Mouse (Mus musculus) heart, postnatal 0 days (tissue): ENCODE measurements at regions not wholly inside any gene's neighbourhood (a gene's known extent, or its start where the extent isn't known, plus 50 kb on each side); places are given as distances from the start of the nearest gene placed in this dataset.

Experiments
- ATAC-seq: fragments of 200-750 bp; cut with Nextera tagmentation; 2 replicates; pipeline ENCODE4 v1.8.0; 2017; ENCODE audit warnings: low read depth, moderate number of reproducible peaks, moderate library complexity; ENCODE audit not compliant: insufficient read depth
- DNase-seq: peaks from one replicate; pipeline ENCODE4 v3.0.0-alpha.2; 2016; ENCODE audit warnings: low spot score
- H3K27ac ChIP-seq: fragments of 300-500 bp; sonication (generic); 2 replicates; pipeline ENCODE4 v1.5.1; 2014; ENCODE audit warnings: low read depth, mild to moderate bottlenecking
- H3K27me3 ChIP-seq: fragments of 300-500 bp; sonication (generic); 2 replicates; pipeline ENCODE4 v1.6.1; 2014; ENCODE audit warnings: low read length, mixed read lengths; ENCODE audit not compliant: control insufficient read depth, insufficient read depth
- H3K36me3 ChIP-seq: fragments of 300-500 bp; sonication (generic); replicated peaks from 2 replicates; pipeline ENCODE4 v1.6.1; 2014; ENCODE audit warnings: low read length, mixed read lengths; ENCODE audit not compliant: control insufficient read depth, insufficient read depth
- H3K4me1 ChIP-seq: fragments of 300-500 bp; sonication (generic); 2 replicates; pipeline ENCODE4 v1.6.1; 2014; ENCODE audit warnings: antibody characterized with exemption; ENCODE audit not compliant: control insufficient read depth, insufficient read depth
- H3K4me2 ChIP-seq: fragments of 300-500 bp; sonication (generic); 2 replicates; pipeline ENCODE4 v1.6.1; 2014; ENCODE audit warnings: low read depth, mild to moderate bottlenecking, low read length, moderate library complexity
- H3K4me3 ChIP-seq: fragments of 300-500 bp; sonication (generic); 2 replicates; pipeline ENCODE4 v1.5.1; 2014; ENCODE audit warnings: low read depth, low read length
- H3K9ac ChIP-seq: fragments of 300-500 bp; sonication (generic); replicated peaks from 2 replicates; pipeline ENCODE4 v1.6.1; 2014; ENCODE audit warnings: low read depth, low read length, mixed read lengths
- H3K9me3 ChIP-seq: fragments of 300-500 bp; sonication (generic); replicated peaks from 2 replicates; pipeline ENCODE4 v1.6.1; 2016; ENCODE audit warnings: low read length; ENCODE audit not compliant: control insufficient read depth
- CTCF ChIP-seq: IDR thresholded peaks from 2 replicates; pipeline ENCODE4 v1.5.1; 2016; ENCODE audit warnings: antibody characterized with exemption, control low read depth, low read depth
- EP300 ChIP-seq: IDR thresholded peaks from 2 replicates; pipeline ENCODE4 v1.6.1; 2016; ENCODE audit warnings: antibody characterized with exemption, low read depth
- WGBS: fragments of 180-500 bp; shearing (Covaris S2); extraction: QIAGEN DNeasy Blood & Tissue Kit; methylation state at CpG from one replicate; pipeline ENCODE4 v1.1.7; 2014; 5-methylcytosine and 5-hydroxymethylcytosine counted together

- peak; percentile 33 for ATAC-seq
- peak; percentile 55 for DNase-seq
- H3K27ac ChIP-seq = peak overlapping the region; percentile 53; the same call in 1 of the 2 replicates
- no peaks in the 10 kb centered on the region for H3K36me3 ChIP-seq
- no peak overlapping the region for H3K4me3 ChIP-seq
- H3K4me2 ChIP-seq = no peak overlapping the region
- H3K4me1 ChIP-seq = no peaks in the 10 kb centered on the region
- 39% methylated on average over 12 of the region's 12 CpGs for WGBS
- H3K9ac ChIP-seq = no peak overlapping the region
- TF ChIP-seq CTCF (no peak), EP300 (peak; percentile 75)
- no peaks in the 10 kb centered on the region for H3K27me3 ChIP-seq
- no peaks in the 10 kb centered on the region for H3K9me3 ChIP-seq
Measured at GRCm38 (mm10) chr6:93273917-93274513, 330.7 kb upstream of the Adamts9 start.

DNA sequence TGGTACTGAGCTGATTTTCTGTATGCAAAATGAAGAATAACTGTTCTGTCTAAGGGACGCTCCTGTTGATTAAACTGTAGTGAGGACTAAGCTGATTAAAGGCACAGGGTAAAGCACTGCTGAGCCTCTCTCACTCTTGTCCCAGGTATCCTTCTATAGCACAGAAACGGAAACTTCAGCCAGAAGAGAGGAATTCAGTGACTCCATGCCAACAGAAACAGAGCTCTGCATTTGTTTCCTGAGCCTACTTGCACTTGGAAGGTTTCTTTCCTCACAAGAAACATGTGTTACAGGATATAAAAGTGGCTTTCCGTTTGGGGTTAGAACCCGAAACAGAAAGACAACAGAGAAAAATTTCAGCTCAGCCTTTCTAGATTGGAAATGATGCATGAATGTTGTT lies 328.9 kb upstream of the Adamts9 start:
- DNase-seq (peak; percentile 46), ATAC-seq (no peak)
- H3K27ac ChIP-seq = no peak overlapping the region

GRCm38 (mm10) chr6:93266826-93267225 lies 323.5 kb upstream of the Adamts9 start:
- Histone ChIP-seq H3K9ac (no peak overlapping the region), H3K27ac (no peak overlapping the region), H3K9me3 (no peaks in the 10 kb centered on the region), H3K4me1 (no peaks in the 10 kb centered on the region), H3K4me2 (no peak overlapping the region), H3K27me3 (no peaks in the 10 kb centered on the region), H3K36me3 (no peaks in the 10 kb centered on the region), H3K4me3 (no peak overlapping the region)
- no peak for DNase-seq
- 76% methylated on average over 5 of the region's 5 CpGs for whole genome bisulfite sequencing
- ATAC-seq = no peak
- TF ChIP-seq EP300 (no peak), CTCF (no peak)

More for the DNA sequence above, 328.9 kb upstream of the Adamts9 start:
- Histone ChIP-seq H3K4me2 (no peak overlapping the region), H3K27me3 (no peaks in the 10 kb centered on the region), H3K36me3 (no peaks in the 10 kb centered on the region), H3K4me3 (no peak overlapping the region), H3K4me1 (no peaks in the 10 kb centered on the region), H3K9me3 (no peaks in the 10 kb centered on the region), H3K9ac (no peak overlapping the region)
- TF ChIP-seq CTCF (no peak), EP300 (no peak)
- WGBS = 29% methylated on average over 4 of the region's 4 CpGs

- no peaks in the 10 kb centered on the region for H3K9me3 ChIP-seq
- no peak overlapping the region for H3K27ac ChIP-seq
- WGBS = 86% methylated on average over 2 of the region's 2 CpGs
- no peak for TF ChIP-seq EP300
- TF ChIP-seq CTCF = no peak
- H3K4me1 ChIP-seq = no peaks in the 10 kb centered on the region
- no peak overlapping the region for H3K4me3 ChIP-seq
- H3K4me2 ChIP-seq = no peak overlapping the region
- no peaks in the 10 kb centered on the region for H3K36me3 ChIP-seq
- DNase-seq (no peak), ATAC-seq (no peak)
- H3K9ac ChIP-seq = no peak overlapping the region
- H3K27me3 ChIP-seq = no peaks in the 10 kb centered on the region
Measured at GRCm38 (mm10) chr6:93265164-93265563, 321.9 kb upstream of the Adamts9 start.

- H3K4me3 ChIP-seq = no peak overlapping the region
- no peaks in the 10 kb centered on the region for H3K9me3 ChIP-seq
- no peak overlapping the region for H3K27ac ChIP-seq
- no peak for DNase-seq
- H3K4me1 ChIP-seq = peaks cover 11% of the 10 kb centered on the region; the same call in 1 of the 2 replicates
- ATAC-seq = no peak
- H3K27me3 ChIP-seq = no peaks in the 10 kb centered on the region
- H3K9ac ChIP-seq = no peak overlapping the region
- 94% methylated on average over 4 of the region's 4 CpGs for WGBS
- TF ChIP-seq EP300 (no peak), CTCF (no peak)
- no peaks in the 10 kb centered on the region for H3K36me3 ChIP-seq
- no peak overlapping the region for H3K4me2 ChIP-seq
Measured at GRCm38 (mm10) chr6:93260827-93261226, 317.5 kb upstream of the Adamts9 start.

DNA sequence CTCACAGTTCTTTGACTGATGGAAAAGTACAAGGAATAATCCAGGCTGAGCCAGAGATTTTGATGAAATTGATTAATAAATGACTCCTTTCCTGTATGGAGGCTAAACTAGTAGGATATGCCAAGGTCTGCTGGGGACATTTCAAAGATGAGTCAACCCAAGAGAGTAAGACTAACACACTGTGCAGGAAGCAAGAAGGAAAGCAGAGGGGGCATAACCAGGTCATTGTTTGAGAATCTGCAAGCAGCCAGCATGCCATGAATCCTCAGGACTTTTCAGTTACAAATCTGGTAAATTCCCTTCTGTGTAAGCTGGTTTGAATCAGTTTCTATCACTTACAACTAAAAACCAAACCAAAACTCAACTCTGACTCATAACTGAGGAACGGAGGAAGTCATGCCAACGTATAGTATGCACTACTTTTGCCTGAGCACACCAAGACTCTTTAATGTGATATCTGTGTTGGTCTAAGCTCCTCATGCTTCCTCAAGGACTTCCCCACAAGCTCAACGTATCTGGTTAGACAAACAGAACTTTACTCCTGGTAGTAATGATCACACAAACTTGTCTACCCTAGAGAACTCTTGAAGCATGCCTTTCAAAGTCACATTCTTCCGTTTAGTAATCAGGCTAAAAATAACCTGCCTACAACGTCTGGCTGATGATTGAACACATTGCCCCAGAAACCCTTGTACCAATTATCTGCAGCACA lies 314.0 kb upstream of the Adamts9 start:
- 23% methylated on average over 5 of the region's 5 CpGs for WGBS
- Histone ChIP-seq H3K27ac (peak overlapping the region; percentile 81), H3K9me3 (no peaks in the 10 kb centered on the region), H3K4me1 (peaks cover 11% of the 10 kb centered on the region; the same call in 1 of the 2 replicates), H3K27me3 (no peaks in the 10 kb centered on the region), H3K36me3 (no peaks in the 10 kb centered on the region), H3K4me2 (no peak overlapping the region), H3K9ac (no peak overlapping the region), H3K4me3 (no peak overlapping the region)
- TF ChIP-seq CTCF (no peak), EP300 (0 out of 2 replicates have a peak, but pooled peaks have one; percentile 33)
- ATAC-seq (peak; percentile 81), DNase-seq (peak; percentile 61)
